Mouse (Mus musculus): ENCODE results near the gene Gsc. TPM values are rescaled to one million over a fixed set of nuclear protein-coding genes. Genes with fewer than 3 reads are reported as not detected.

Gsc gene
- polyA plus RNA-seq, 1 experiment from 2014 or later = 0.38 TPM

Other genes starting within 250 kb of the Gsc start
- gene Serpina3g, start 237.1 kb downstream of the Gsc start, polyA plus RNA-seq (2014; fragmentation: Nextera tagmentation; extraction: Ambion mirVana) = 2.2 and 2.7 TPM in 2 replicates
- not detected in 2 replicates for gene Serpina3i, start 210.2 kb downstream of the Gsc start, polyA plus RNA-seq (2014; fragmentation: Nextera tagmentation; extraction: Ambion mirVana)
- not detected in 2 replicates for gene Serpina3j, start 158.8 kb downstream of the Gsc start, polyA plus RNA-seq (2014; fragmentation: Nextera tagmentation; extraction: Ambion mirVana)
- not detected in 2 replicates for gene Serpina3k, start 134.8 kb downstream of the Gsc start, polyA plus RNA-seq (2014; fragmentation: Nextera tagmentation; extraction: Ambion mirVana)
- not detected in 2 replicates for gene Serpina3m, start 134.8 kb downstream of the Gsc start, polyA plus RNA-seq (2014; fragmentation: Nextera tagmentation; extraction: Ambion mirVana)
- not detected in 2 replicates for gene Serpina3n, start 66.6 kb downstream of the Gsc start, polyA plus RNA-seq (2014; fragmentation: Nextera tagmentation; extraction: Ambion mirVana)

Data from intestine, embryonic 14.5 days (tissue).